Mouse (Mus musculus): ENCODE results near the gene Son. TPM values are rescaled to one million over a fixed set of nuclear protein-coding genes. Genes with fewer than 3 reads are reported as not detected.

The Son gene
- total RNA-seq (2021): 100 to 1,000 TPM; 129 to 149 TPM

DNA sequence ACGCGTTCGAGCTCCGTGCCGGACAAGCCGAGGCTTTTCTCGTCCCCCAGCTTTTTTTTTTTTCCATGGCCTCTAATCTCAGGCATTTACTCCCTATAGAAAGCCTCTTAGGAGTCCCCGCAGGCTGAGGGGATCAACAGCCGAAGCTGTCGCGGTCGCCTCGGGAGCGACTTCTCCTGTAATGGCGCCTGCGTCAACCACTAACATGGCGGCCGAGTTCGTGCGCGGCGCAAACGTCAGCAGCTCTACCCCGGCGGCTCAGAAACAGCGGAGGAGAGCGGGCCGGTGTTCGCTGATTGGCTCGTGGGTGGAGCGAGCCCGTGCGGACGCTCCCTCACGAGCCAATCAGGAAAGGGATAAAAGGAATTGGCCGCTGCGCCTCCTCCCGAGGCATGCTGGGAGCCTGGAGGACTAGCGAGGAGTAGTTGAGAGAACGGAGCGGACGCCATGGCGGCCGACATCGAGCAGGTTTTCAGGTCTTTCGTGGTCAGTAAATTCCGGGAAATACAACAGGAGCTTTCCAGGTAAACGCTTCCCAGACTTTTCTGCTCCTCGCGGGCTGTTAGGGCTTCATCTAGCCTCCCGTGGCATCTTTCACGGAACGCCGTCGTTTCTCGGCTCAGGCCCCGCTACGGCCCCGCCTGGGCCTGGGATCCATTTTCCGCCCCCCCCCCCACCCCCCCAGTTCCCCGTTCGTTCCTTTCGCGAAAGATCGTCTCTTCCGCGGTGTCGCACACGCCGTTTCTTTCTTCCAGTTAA, at the start of gene Son:
Gene Son (plus strand): TSS at position 46 of the 759 bp plus-strand sequence.
- peak; percentile 96 for DNase-seq (ENCODE audit: low spot score)
- intact Hi-C loops (cut with DNase I): loop anchor here (2.0 to 5.0 kb wide), 2 partner anchors 41 to 100 kb away; partner anchors contain the start of genes Donson and Ifngr2

DNA sequence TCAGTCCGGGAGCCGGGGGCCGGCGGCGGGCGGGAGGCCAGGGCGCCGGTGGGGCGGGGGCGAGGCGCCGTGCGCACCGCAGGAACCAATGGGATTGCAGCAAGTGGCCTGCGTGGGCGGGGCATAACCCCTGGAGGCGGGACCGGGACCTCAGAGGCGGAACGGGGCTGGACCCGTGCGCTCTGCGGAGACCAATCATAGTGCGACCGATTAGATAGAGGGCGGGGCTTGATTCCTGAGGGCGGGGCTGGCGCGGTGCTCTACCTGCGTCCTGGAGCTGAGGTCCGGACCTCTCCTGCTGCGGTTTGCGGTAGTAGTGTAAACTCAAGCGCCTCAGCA, 49.7 kb upstream of the Son start, which contains the start of gene Tmem50b:
Gene Tmem50b (minus strand): TSS at position 129 of the 339 bp plus-strand sequence.
- intact Hi-C loops (cut with DNase I): loop anchor here (5.0 kb wide), 1 partner anchor 90 kb away; the partner anchor contains the start of gene Donson
- DNase-seq (ENCODE audit: low spot score): peak; percentile 97

DNA sequence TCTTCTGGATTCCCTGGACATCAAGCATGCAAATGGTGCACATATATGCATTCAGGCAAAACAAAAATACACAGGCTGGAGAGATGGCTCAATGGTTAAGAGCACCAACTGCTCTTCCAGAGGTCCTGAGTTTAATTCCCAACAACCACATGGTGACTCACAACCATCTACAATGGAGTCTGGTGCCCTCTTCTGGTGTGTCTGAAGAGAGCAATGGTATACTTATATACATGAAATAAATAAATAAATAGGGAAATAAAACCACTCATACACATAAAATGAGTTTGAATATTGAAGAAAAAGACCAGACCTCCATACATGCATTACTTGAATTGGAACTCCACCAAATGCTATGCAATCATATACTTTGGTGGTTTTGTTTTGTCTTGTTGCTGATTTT, 48.1 kb upstream of the Son start:
- intact Hi-C loops (cut with DNase I): loop anchor here (5.0 kb wide), 1 partner anchor 88 kb away; the partner anchor contains the start of gene Donson
- no peak for DNase-seq (ENCODE audit: low spot score)

DNA sequence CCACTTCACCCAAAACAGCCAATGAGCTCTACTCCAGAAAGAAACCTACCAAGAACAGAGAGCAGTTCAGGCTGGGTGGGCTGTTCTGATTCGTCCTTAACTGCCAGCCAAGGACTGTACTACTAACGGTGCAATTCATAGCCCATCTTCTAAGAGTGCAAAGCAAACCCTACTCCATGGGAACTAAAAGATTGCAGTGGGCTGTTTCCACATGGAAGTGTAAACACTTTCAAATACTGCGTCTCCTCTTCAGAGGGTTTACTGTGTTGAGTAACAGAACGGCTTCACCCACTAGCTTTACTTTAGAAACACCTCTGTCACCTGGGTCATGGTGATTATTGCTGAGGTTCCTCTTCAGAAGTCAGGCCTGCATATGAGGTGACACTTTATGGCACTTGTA, 46.2 kb upstream of the Son start:
- DNase-seq (ENCODE audit: low spot score): no peak
- intact Hi-C loops (cut with DNase I): no loop called here

DNA sequence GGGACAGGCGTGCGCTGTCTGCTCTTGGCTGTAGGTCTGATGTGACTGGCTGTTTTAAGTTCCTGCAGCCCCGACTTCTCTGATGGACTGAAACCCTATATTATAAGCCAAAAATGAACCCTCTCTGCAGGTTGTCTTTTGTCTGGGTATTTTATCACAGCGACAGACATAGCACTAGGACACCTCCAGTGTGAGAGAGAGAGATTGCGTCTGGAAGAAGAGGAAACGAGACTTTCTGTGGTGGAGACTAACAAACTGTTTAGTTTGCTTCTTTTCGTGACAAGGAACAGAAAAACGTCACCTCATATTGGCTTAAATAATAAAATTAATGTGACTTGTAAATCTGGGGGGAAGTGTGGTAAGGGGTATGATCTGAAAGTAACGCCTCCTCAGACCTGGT, 45.6 kb upstream of the Son start:
- intact Hi-C loops (cut with DNase I): no loop called here
- no peak for DNase-seq (ENCODE audit: low spot score)

DNA sequence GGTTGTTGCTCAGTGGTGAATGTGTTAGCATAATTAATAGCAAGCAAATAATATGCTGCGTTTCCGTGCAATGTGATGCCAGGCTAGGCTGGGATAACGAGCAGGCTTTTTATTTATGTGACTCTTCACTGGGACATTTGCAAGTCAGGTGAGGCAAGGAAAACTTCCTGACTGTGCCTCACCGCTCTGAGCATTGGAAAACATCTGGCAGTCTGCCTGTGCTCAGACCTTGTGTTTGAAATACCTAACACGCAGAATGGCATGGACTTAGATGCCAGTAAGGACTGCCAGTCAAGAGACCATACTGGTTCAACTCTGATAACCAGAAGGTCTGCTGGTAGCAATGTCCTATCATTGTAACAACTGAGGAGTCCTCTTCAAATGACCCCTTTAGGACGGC, 42.1 kb upstream of the Son start:
- DNase-seq (ENCODE audit: low spot score): no peak
- intact Hi-C loops (cut with DNase I): no loop called here

DNA sequence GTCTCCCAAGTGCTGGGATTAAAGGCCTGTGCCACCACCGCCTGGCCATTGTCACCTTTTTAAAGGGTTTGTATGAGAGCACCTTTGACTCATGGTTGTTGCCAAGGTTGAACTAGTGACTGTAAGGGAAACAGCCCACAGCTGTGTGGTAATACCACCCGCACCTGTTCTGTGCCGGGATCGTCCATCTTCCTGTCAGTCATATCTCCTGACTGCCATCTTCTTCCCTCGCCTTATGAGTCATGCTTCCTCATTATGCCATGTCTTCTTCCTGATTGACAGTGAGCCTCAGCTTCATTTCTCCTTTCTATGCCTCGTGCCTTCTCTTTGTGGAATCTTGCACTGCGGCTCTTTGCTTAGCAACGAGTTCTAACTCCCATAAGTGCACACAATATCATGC, 40.3 kb upstream of the Son start:
- intact Hi-C loops (cut with DNase I): no loop called here

DNA sequence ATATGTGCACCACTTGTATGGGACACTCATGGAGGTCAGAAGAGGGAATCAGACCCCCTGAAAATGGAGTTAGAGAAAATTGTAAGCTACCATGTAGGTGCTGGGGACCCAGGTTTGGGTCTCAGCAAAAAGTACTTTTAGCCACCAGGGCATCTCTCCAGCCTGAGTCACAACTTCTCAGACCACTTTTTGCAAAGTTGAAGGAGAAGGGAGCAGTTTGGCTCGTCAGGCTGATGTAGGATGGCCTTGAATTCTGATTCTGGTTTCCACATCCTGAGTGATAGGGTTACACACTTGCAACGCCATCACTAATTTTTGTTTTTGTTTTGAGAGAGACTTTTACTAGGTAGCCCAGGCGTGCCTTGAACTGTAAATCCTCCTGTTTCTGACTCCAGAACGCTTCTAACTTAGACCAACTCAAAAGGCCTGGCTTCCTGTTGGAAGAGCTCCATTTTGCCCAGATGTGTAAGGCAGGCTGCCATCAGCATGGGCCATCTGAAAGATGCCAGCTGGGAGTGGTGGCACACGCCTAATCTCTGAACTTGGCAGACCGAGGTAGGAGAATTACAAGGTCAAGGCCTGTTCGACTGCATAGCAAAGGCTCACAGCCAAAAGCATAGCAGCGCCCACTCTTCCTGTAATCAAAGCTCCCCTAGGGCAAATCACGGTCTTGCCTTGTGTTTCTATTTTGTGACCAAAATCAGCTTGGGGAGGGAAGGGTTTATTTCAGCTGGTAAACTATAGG, 37.6 kb upstream of the Son start:
- DNase-seq (ENCODE audit: low spot score): peak; percentile 24
- intact Hi-C loops (cut with DNase I): no loop called here

More for the DNA sequence above, 40.3 kb upstream of the Son start:
- no peak for DNase-seq (ENCODE audit: low spot score)

DNA sequence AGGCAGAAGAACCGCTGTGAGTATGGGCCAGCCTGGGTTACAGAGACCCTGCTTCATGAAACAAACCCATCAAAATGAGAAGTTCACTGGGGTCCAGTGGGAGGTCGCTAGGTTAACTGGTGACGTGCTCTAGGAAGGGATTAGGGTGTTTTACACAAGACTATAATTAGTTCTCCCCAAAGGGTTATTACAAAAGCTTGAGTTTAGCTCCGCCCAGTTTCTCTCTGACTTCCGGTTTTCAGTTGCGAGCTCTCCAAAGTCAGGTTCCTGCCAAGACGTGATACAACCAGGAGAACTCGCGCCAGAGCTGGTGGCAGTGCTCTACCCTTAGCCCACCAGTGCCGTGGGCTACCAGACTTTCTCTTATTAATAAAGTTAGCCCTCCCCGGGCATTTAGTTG, 36.1 kb upstream of the Son start:
- intact Hi-C loops (cut with DNase I): no loop called here
- no peak for DNase-seq (ENCODE audit: low spot score)

DNA sequence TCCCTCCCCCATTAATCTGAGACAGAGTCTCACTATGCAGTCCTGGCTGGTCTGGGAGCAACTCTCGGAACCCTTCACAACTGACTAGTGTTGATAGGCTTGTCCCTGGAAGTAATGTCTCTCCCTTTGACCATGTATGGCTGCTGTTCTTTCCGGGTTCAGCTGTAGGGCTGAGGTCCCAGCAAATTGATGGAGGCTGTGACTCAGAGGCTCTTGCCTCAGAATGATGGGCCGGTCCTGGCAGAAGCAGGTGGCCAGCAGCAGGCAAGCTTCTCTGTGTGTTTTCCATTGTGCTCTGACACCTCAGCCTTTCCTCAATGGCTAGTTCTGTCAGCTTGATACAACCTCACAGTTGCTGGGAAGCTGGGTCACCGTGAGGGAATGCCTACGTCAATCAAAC, 34.8 kb upstream of the Son start:
- intact Hi-C loops (cut with DNase I): no loop called here
- no peak for DNase-seq (ENCODE audit: low spot score)

DNA sequence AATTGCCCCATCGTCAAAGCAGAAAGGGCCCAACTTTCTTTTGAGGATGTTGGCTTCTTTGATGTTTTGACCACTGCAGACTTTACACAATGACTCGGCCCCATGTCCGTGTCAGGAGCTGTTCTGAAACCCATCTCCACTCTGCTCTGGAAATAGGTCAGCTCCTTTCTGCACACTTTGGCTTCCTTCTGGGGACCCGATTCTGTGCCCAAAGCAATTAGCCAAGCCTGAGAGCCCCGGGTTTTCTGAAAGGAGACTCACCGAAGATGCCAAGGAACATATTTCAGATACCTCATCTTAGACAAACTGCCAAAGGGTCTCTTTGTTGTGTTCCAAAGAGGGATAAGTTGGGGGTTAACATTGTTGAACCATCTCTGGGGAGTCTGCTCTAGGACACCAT, 32.8 kb upstream of the Son start:
- DNase-seq (ENCODE audit: low spot score): no peak
- intact Hi-C loops (cut with DNase I): no loop called here

DNA sequence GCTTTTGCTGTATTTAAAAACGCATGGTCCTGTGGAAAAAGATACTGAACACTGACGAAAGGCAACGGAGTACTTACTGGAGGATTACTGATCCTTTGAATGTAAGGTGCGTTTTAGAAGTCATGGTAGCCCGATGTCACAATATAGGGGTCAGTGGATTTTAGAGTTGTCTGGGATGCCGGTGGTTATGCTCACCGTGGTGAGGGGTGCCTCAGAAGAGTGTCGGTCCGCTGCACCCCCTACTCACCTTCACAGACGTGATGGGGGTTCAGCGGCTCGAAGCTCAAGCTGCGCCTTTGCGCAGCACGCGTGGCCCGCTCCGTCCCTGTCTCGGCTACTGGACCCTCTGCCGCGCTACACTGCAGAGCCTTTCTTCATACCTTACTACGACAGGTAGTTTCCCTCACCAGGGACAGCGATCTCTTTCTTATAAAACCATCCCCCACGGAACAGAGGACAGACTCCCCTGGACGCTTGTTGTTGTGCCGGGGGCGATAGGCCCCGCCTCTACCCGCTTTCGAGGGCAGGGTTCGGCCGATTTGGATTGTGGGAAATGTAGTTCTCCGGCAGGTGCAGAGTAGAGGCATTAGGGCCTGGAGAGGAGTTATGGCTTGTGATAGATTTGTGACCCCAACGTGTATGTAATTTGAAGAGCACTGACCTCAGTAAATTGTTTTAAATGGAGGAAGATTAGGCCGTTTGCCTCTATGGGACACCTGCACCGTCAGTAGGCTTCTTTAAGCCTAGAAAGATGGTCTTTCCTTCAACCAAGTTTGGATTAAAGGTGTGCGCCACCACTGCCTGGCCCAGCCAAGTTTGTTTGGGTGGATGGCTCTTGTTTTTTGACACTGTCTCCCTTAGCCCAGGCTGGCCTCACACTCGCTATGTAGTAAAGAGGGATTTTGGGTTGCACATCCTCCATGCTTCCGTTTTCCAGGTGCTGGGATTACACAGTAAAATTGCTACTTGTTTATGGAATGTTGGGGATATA, 28.5 kb upstream of the Son start, which contains the start of gene Dnajc28:
Gene Dnajc28 (minus strand): TSS at position 516 of the 991 bp plus-strand sequence.
- DNase-seq (ENCODE audit: low spot score): peak; percentile 51
- intact Hi-C loops (cut with DNase I): no loop called here

DNA sequence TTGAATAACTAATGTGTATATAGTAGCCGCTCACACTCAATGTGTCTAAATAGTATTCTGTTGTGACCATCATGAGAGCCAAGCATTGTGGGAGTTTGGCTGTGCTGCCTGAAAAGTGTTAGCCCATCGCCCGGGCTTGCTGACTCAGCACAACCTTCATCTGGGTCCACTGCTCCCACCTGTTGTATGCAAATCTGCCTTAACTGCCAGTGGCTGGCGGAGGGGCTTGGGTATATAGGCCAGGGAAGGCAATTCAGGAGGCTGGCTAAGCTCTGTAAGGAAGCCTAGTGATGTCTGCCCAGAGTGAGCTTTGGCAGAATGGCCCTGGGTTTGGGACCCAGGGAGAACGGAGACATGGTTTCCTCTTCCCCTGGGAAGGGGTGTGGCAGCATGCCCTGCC, 27.1 kb upstream of the Son start:
- no peak for DNase-seq (ENCODE audit: low spot score)
- intact Hi-C loops (cut with DNase I): no loop called here

DNA sequence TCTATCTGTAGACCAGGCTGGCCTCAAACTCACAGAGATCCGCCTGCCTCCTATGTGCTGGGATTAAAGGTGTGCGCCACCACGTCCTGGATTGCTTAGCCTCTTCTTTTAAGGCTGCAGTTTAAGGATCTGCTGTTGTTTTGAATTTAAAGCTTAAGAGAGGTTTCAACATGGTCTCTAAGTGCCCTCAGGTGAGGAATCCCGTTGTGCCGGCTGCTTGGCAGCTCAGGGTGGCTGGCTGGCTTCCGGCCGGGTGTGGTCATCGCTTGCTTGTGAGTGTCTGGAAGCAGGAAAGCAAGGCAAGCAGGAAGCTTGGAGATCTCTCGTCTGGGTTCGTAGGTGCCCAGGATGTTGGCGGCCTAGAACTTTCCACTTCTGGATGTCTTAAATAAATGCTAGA, 26.3 kb upstream of the Son start:
- intact Hi-C loops (cut with DNase I): no loop called here
- no peak for DNase-seq (ENCODE audit: low spot score)

DNA sequence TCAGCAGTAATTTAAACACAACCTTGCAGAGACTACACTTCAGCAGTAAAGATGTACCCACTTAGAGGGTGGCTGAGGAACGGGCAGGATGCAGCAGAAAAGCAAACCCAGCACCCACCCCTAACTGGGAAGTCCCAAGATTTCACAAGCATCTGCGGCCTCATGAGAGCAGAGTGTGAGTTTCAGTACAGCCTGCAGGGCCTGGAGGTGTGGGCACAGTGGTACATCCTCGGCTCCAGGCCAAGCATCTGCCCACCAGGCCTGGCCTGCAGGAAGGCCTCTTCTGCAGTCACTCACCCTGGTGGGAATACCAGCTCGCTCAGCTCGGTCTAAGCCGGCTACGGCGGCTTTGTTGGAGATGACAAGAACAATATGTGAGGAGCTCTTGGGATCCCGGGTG, 24.2 kb upstream of the Son start:
- no peak for DNase-seq (ENCODE audit: low spot score)
- intact Hi-C loops (cut with DNase I): no loop called here

DNA sequence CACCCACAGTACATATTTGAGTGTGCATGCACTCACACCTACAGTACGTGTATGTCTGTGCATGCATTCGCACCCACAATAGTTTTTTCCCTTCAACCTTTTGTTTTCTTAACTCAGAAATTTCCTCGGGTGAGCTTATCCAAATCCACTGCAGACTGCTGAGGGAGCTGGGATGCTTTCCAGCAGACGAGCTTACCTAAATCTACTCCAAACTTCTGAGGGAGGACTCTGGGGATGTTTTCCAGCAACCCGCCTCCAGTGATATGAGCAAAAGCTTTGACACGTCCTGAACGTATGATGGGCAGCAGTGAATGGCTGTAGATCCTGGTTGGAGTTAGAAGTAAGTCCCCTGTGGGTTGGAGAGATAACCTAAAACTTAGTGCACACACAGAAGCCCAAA, 19.5 kb upstream of the Son start:
- DNase-seq (ENCODE audit: low spot score): no peak
- intact Hi-C loops (cut with DNase I): no loop called here

DNA sequence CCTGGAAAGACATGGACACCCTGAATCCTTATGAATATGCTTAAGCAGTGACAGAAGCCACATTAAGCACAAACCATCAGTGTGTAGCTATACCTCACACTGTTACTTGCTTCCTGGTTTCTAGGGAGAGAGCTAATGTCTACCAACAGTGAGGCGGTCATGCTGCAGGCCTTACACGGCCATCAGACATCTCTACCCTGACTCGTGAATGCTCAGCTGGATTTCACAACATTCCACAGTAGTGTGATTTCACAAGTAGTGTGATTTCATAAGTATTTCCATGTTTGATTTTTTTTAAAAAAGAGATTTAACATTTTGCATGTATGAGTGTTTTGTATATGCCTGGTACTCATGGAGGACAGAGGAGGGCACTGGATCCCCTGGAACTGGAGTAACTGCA, 18.6 kb upstream of the Son start:
- intact Hi-C loops (cut with DNase I): no loop called here
- DNase-seq (ENCODE audit: low spot score): no peak

DNA sequence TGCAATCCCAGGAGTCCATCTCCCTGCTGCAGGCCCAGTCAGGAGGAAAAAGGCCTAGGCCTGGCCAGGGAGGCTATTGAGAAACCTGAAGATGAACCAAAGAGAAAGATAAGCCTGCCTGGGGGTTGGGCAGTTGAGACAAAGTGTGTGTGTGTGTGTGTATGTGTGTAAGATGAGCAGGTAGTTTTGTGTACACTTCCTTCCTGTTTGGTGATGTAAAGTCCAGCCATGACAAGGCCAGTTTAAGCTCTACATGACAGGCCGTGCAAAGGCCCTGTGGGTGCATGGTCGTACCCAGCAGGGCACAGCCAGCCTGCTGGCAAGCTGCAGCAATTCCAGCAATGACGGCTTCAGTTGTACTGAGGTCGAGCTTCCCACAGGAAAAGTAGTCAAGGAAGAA, 17.6 kb upstream of the Son start:
- intact Hi-C loops (cut with DNase I): no loop called here
- no peak for DNase-seq (ENCODE audit: low spot score)

DNA sequence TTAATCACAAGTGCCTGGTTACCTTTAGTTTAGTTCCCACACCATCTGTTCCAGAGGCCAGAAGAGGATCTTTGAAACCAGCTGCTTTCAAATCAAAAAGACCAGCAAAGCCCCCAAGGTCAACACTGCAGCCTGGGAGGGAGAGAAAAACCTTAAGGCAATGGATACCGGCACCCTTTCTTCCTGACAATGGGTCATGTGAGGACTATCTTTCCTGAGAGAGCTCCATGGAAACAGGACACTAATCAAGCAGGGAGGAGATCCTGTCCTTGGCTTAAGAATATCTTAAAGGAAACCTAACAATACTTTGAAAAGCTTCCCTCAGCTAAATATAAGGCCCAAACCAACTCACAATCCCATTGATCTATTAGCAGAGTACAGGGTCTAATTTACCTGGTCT, 16.7 kb upstream of the Son start:
- intact Hi-C loops (cut with DNase I): no loop called here
- no peak for DNase-seq (ENCODE audit: low spot score)

DNA sequence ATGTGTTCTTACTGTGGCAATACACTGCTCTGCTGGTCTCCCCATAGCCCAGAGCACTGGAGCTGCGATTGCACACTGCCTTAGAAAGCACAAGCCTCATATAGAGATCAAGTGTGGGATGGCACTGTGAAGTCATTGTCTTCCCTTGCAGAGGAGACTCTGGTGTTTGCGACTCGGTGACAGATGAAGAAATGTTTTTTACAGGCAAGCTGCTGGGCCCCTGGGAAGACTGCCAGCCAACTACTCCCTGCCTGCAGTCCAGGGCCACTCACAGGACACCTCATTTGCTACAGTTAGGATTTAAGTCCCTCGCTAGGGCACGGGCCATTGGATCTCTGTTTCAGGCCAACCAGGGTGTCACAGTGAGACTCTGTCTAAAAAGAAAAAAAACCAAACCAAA, 14.9 kb upstream of the Son start:
- DNase-seq (ENCODE audit: low spot score): no peak
- intact Hi-C loops (cut with DNase I): no loop called here
